Comparison of ENCODE assay signal across 11 mouse cellular contexts in genomic region chr13:52735453-52735933, GRCm38 (mm10).
DNase-seq lines count a peak whose midpoint lies in the region; ATAC-seq and TF ChIP-seq lines count a peak whose summit lies in the region.
"Had no signal": no experiment of that assay in that cellular context is flagged by ENCODE, and none has a peak within 500 bp of the region (broad histone marks: within the 10 kb centered on the region; RNA-seq: fewer than 3 reads in every experiment).

No protein-coding gene starts in this region.

- no peak overlapping the region for H3K9ac ChIP-seq in hindbrain, postnatal 0 days (replicated peaks; ENCODE audit: low read length)
- no peak overlapping the region for H3K9ac ChIP-seq in neural tube, embryonic 13.5 days
- no peak overlapping the region for H3K9ac ChIP-seq in neural tube, embryonic 15.5 days (replicated peaks)

- peak; percentile 52 to 65 for DNase-seq in cerebellum, postnatal 14 days
- DNase-seq in cerebellum, adult 11 months = no peak
- peak; percentile 76 for DNase-seq in hindbrain, postnatal 0 days (ENCODE audit: low spot score)
- no peak for DNase-seq in hindbrain, embryonic 10.5 days (ENCODE audit: low spot score)
- no peak for DNase-seq in neural tube, embryonic 10.5 days (ENCODE audit: extremely low spot score, low spot score)
- no peak for DNase-seq in thymus, adult 2 months
- DNase-seq: cerebellum, adult 9-11 months had no signal

- H3K4me1 ChIP-seq in hindbrain, postnatal 0 days (ENCODE audit: insufficient read depth, low read length) = peaks cover 5% of the 10 kb centered on the region; the same call in 1 of the 2 replicates
- peaks cover 12% of the 10 kb centered on the region for H3K4me1 ChIP-seq in hindbrain, embryonic 10.5 days (replicated peaks)
- peaks cover 21% of the 10 kb centered on the region for H3K4me1 ChIP-seq in neural tube, embryonic 13.5 days (replicated peaks)
- H3K4me1 ChIP-seq in neural tube, embryonic 15.5 days = peaks cover 27% of the 10 kb centered on the region
- no peaks in the 10 kb centered on the region for H3K4me1 ChIP-seq in thymus, adult 2 months (replicated peaks; ENCODE audit: control insufficient read depth, insufficient read depth, low read length)

- no peaks in the 10 kb centered on the region for H3K27me3 ChIP-seq in hindbrain, postnatal 0 days (ENCODE audit: insufficient read depth, low read length)
- H3K27me3 ChIP-seq in hindbrain, embryonic 10.5 days (ENCODE audit: insufficient read depth, poor library complexity, severe bottlenecking) = no peaks in the 10 kb centered on the region
- H3K27me3 ChIP-seq in neural tube, embryonic 13.5 days = no peaks in the 10 kb centered on the region
- H3K27me3 ChIP-seq in neural tube, embryonic 15.5 days (replicated peaks) = no peaks in the 10 kb centered on the region
- no peaks in the 10 kb centered on the region for H3K27me3 ChIP-seq in thymus, adult 2 months (ENCODE audit: control insufficient read depth, insufficient read depth, low read length)
- H3K27me3 ChIP-seq: Patski had no signal

- no peak overlapping the region for H3K4me3 ChIP-seq in hindbrain, postnatal 0 days (ENCODE audit: low read length)
- H3K4me3 ChIP-seq in hindbrain, embryonic 10.5 days = no peak overlapping the region
- no peak overlapping the region for H3K4me3 ChIP-seq in neural tube, embryonic 13.5 days
- no peak overlapping the region for H3K4me3 ChIP-seq in neural tube, embryonic 15.5 days (replicated peaks)
- H3K4me3 ChIP-seq in thymus, adult 2 months (ENCODE audit: control insufficient read depth, insufficient read depth, low read length) = no peak overlapping the region
- H3K4me3 ChIP-seq: myocyte had no signal

- H3K4me2 ChIP-seq in hindbrain, postnatal 0 days (ENCODE audit: low read depth, low read length) = 0 out of 2 replicates have a peak overlapping the region, but pooled peaks have one; percentile 4
- no peak overlapping the region for H3K4me2 ChIP-seq in neural tube, embryonic 13.5 days
- H3K4me2 ChIP-seq in neural tube, embryonic 15.5 days = no peak overlapping the region

- no peaks in the 10 kb centered on the region for H3K36me3 ChIP-seq in hindbrain, postnatal 0 days (ENCODE audit: insufficient read depth, low read length)
- H3K36me3 ChIP-seq in hindbrain, embryonic 10.5 days = no peaks in the 10 kb centered on the region
- no peaks in the 10 kb centered on the region for H3K36me3 ChIP-seq in neural tube, embryonic 13.5 days
- no peaks in the 10 kb centered on the region for H3K36me3 ChIP-seq in neural tube, embryonic 15.5 days
- no peaks in the 10 kb centered on the region for H3K36me3 ChIP-seq in thymus, adult 2 months (ENCODE audit: control insufficient read depth, insufficient read depth, low read length)

- H3K9me3 ChIP-seq in hindbrain, postnatal 0 days (ENCODE audit: low read length) = no peaks in the 10 kb centered on the region
- H3K9me3 ChIP-seq in hindbrain, embryonic 10.5 days = no peaks in the 10 kb centered on the region
- H3K9me3 ChIP-seq in neural tube, embryonic 13.5 days = no peaks in the 10 kb centered on the region
- H3K9me3 ChIP-seq in neural tube, embryonic 15.5 days (replicated peaks) = no peaks in the 10 kb centered on the region

- peak; percentile 66 for ATAC-seq in hindbrain, postnatal 0 days
- peak; percentile 72 for ATAC-seq in neural tube, embryonic 13.5 days (ENCODE audit: low read depth)
- peak; percentile 82 for ATAC-seq in neural tube, embryonic 15.5 days (ENCODE audit: low FRiP score)

- no peak overlapping the region for H3K27ac ChIP-seq in hindbrain, postnatal 0 days
- H3K27ac ChIP-seq in hindbrain, embryonic 10.5 days = no peak overlapping the region
- peak overlapping the region; percentile 67; the same call in 1 of the 2 replicates for H3K27ac ChIP-seq in neural tube, embryonic 13.5 days (replicated peaks)
- peak overlapping the region; percentile 43 for H3K27ac ChIP-seq in neural tube, embryonic 15.5 days (replicated peaks)
- no peak overlapping the region for H3K27ac ChIP-seq in thymus, adult 2 months (ENCODE audit: control insufficient read depth, insufficient read depth, low read length)

- TF ChIP-seq CTCF in hindbrain, postnatal 0 days (IDR thresholded peaks at IDR 0.05; ENCODE audit: low read depth) = no peak
- TF ChIP-seq CTCF in thymus, adult 2 months (IDR thresholded peaks at IDR 0.05; ENCODE audit: borderline replicate concordance, control insufficient read depth, extremely low read depth, insufficient read depth, low read length, poor library complexity) = no peak

- 40% methylated on average over 6 of the region's 6 CpGs for WGBS in hindbrain, postnatal 0 days
- 93% methylated on average over 6 of the region's 6 CpGs for WGBS in hindbrain, embryonic 10.5 days
- 50% methylated on average over 6 of the region's 6 CpGs for WGBS in neural tube, embryonic 13.5 days
- WGBS in neural tube, embryonic 15.5 days = 27% methylated on average over 6 of the region's 6 CpGs
- 51% methylated on average over 6 of the region's 6 CpGs for WGBS in thymus, adult 2 months

- no peak for TF ChIP-seq POLR2A in thymus, adult 2 months (IDR thresholded peaks at IDR 0.05; ENCODE audit: control insufficient read depth, extremely low read depth, insufficient read depth, low read length, poor library complexity)

Comparison
In these comparisons a context has a peak if more than half of its experiments do, and no peak if none do; other contexts are left out.
1. DNase-seq: peak in cerebellum, postnatal 14 days (2 of 2) and hindbrain, postnatal 0 days (single experiment); none in cerebellum, adult 11 months (single experiment), hindbrain, embryonic 10.5 days (single experiment), neural tube, embryonic 10.5 days (single experiment) and thymus, adult 2 months (single experiment).
2. H3K27ac ChIP-seq: peak in neural tube, embryonic 13.5 days (single experiment) and neural tube, embryonic 15.5 days (single experiment); none in hindbrain, postnatal 0 days (single experiment), hindbrain, embryonic 10.5 days (single experiment) and thymus, adult 2 months (single experiment).
3. Peak in every context shown above with its lines, with median percentiles within 50 percentile points of each other: ATAC-seq.